Mouse (Mus musculus): Measurements from ENCODE around the gene Fjx1.

Gene Fjx1

DNA sequence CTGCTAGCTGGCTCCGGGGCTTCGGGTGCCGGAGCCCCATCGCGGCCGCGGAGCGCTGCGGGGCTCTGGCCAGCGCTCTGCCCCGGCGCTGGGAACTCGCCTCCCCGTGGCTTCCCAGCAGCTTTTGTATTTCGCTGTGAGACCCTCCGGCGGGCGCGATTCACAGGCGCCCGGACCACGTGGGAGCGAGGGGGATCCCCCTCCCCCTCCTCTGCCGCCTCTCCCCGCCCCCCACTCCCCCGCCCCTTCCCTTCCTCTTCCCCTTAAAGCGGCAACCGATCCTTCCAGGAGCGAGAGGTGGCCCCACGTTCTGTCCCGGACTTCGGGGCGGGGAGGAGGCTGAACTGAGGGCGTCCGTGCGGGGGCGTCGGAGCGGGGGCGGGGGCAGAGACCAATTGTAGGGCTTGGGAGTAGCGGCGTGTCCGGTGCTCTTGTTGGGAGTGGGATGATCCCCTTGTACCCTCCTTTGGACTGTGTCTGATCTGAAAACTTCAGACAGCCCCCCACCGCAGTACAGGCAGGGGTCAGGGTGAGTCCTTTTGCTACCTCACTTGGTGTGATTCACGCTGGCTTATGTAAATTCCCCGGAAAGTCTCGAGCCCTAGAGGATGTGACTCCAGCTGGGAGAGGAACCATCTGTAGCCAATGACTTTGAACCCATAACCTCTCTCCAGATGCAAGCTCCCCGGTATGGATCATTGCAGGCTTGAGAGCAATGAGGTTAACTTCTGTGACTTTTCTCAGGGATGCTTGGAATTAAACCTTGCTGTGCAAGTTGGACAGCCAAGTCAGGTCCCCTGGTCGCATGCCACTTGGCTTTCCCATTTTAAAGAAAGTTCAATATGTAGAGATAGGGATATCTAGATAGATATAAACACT lies at the start of gene Fjx1:
TSS of gene Fjx1 (minus strand) at position 829 of the 879 bp plus-strand sequence.
- peak; percentile 72 to 77 for DNase-seq

DNA sequence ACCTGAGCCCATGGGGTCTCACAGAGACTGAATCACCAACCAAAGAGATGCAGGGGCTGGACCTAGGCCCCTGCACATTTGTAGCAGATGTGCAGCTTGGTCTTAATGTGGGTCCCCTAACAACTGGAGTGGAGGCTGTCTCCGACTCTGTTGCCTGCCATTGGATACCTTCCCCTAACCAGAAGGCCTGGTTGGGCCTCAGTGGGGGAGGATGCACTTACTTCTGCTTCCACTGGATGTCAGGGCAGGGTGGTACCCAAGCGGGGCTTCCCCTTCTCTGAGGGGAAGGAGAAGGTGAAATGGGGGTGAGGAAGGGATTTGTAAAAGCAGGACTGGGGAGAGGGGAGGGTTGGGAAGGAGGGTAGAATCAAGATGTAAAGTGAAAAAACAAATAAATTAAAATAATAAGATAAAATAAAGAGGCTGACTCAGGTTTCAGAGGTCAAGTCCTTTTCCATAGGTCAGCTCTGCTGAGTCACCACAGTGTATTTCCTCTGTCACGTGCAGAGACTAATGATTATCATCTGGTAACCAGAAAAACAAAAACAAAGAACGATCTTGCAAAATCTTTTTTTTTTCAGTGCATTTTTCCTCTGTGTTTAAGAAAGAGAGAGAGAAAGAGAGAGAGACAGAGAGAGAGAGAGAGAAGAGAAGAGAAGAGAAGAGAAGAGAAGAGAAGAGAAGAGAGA lies 47.8 kb upstream of the Fjx1 start:
- DNase-seq = no peak

DNA sequence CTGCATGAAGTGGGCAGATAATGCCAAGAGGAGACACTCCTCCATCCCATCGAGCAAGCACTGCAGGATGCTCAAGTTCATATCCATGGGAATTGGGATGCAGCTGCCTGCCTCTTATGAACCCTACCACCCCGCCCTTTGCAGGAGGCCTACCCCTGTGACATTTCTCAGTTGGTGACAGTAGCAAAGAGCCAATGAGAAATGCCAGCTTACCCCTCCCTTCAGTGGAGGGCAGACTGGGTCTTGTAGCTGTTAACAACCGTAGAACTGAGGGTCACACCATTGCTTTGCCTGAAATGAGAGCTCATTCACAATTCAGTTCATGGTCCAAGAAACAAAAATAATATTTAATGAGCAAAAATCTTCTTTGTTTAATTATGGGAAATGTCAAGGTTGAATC lies 28.4 kb upstream of the Fjx1 start:
- DNase-seq = no peak

DNA sequence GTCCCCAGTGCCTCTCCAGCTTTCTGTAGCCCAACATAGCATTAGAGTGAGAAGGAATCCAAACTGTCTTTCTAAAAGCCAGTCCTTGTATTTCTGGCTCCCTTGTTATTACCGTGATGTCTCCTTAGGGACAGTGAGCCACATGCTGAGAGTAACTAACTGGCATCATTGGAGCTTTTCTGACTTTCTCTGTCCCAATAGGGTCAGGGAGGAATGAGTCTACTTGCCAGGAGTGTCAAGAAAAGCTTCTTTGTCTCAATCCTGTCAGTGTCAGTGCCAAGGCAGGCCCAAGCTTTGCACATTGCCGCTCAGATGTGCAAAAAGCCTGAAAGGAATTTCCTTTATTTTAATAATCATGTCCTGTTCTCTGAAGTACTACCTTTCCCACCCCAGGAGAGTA lies 23.8 kb upstream of the Fjx1 start:
- no peak for DNase-seq

DNA sequence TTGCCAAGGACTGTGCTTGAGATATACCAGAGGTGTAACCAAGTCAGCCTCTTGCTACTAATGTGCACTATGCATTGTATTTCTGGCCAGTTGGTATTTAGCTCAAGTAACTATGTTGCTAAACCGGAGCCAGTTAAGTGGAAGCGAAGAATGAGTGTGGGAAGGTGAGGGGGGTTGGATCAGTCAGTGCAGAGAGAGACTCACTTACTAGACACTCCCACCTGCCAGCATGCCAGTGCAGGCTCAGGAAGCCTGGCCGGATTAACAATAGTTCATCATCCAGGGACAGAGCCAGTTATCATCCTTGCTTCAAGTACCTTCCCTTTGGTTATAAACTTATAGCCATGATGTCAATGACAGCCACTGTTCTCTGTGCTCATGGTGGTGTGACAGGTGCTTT lies 16.3 kb upstream of the Fjx1 start:
- DNase-seq = no peak

DNA sequence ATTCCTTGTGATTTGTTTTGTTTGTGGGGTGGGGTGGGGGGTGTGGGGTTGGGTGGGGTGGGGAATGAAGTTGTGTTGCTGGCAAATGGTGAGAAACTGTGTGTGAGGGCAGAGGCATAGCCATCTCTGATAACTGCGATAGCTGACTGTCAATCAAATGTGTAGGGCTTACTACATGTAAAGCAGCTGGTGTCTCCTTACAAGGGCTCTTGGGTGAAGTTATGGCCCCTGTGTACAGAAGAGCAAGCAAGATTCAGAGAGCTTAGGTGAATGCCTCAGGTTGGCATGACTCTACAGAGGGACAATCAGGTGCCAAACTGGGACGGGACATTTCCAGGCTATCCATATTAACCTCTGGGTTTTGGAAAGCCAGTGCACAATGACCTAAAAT lies 12.0 kb upstream of the Fjx1 start:
- no peak for DNase-seq

DNA sequence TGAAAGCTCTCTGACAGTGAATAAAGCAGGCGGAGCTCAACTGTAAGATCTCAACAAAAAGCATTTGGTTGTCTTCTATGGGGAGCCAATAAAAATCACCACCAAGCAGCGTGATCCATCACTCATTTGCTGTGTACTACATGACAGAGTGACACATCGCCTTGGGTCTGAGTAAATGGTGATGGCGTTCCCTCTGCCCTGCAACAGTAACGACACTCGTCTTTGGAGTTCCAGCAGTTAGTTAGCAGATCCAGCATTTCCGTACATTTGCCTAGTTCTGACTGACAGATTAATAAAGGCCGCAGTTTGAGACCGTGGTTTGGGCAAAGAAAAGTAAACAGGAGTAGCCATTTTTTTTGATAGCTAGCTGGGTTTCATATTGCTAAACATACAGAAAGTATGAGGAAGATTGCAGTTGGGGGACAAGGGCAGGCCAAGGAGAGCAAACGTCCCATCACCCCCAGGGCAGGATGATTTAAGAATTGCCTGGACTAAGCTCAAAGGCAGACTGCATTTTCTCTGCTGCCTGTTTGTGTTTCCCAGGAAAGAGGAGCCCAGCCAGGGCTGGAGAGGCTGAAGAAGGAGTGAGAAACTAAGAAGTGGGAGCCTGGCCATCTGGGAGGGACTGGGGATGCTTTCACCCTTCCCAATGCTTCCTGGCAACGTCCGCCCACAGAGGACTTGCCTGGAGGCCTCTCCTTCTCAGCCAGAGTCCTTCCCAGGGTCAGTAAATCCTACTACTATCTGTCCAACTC lies 11.5 kb upstream of the Fjx1 start:
- DNase-seq = peak in 1 of 2 experiments; percentile 35

DNA sequence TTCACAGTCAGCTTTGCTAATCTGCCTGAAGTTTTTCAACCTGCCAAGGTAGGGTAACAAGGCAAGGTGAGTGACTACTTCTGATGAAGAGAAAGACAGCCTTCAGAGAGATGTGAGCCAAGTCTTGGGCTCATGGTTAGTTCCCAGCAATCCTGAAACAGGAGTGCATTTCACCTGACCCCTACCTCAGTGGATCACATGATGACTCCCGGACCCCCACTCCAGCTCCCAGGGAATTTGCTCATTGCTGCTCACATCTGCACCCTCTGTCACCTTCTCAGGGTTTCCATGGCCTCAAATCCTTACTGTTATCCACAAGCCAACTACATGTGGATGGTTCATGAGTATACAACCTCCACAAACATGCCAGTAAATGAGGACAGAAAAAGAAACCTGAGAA lies 9.2 kb upstream of the Fjx1 start:
- DNase-seq = no peak

DNA sequence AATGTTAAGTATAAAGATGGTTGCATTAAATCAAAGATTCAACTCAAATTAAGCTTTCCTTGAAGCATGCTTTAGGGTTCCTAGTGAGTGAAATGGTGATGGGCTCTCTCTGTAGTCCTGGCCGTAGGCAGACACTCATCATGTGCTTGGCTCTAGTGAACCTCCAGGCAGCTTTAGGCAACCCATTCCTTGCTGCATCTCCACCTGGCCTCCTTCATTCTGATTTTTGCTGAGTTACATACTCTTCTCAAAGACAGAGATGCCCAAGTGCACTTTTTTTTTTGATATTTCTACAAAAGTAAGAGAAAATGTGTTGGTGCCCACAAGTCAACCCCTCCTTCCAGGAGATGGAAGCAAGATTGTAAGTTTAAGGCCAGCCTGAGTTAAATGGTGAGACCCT lies 2.8 kb upstream of the Fjx1 start:
- DNase-seq = no peak

DNA sequence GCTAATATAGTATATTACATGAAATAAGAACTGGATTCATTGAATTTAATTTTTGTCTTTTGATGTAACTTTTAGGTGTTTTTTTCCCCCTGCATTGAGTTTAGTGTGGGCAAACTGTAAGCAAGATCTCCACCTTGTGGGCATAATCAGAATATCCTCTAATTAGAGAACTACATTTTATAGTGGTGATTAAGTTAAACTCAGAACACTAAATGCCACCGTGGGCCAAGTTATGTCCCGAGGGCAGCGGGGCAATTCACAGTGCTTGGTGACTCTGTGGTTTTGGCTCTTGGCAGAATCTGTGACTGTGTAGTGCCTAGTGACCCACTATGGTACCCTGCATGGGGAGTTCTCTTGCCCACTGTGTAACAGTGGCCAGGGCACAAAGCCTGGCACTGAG lies 1.1 kb upstream of the Fjx1 start:
- peak; percentile 18 to 23 for DNase-seq

DNA sequence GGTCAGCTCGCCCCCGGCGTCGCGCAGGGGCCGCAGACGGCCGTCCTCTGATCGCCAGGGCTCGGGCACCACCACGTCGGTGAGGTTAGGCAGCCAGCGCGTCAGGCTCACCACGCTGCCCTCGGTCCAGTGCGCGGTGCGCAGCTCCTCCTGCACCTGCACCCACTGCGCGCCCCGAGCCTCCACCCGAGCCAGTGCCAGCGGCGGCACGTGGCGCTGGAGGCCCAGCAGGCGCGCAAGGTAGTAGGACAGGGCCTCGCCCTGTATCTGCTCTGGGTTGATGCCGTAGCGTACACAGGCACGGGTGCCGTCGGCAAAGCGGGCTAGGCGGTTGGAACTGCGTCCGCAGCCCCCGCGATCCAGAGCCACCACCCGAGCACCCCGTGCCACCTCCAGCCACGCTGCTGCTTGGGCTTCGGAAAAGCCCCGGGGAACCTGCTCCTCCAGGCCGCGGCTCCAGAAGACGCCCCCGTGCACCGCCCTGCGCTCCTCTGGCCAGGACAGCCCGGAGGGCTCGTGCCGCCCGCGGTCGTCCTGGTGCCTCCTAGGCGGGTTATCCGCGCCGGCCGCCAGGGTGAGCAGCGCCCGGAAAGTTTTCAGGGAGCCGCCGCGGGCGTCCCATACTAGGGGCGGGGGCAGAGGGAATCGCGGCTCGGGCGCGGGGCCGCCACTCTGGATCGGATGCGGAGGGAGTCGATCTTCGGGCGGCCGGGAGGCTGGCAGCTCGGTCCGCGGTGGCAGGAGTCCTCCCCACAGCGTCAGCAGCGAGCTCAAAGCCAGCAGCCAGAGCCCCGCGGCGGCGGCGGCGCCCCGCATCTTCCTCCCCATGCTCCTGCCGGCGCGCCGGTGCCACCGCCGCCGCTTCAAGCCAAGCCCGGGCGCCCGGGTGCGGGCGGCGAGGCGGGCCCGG lies 1.3 kb downstream of the Fjx1 start:
- peak; percentile 68 to 72 for DNase-seq

DNA sequence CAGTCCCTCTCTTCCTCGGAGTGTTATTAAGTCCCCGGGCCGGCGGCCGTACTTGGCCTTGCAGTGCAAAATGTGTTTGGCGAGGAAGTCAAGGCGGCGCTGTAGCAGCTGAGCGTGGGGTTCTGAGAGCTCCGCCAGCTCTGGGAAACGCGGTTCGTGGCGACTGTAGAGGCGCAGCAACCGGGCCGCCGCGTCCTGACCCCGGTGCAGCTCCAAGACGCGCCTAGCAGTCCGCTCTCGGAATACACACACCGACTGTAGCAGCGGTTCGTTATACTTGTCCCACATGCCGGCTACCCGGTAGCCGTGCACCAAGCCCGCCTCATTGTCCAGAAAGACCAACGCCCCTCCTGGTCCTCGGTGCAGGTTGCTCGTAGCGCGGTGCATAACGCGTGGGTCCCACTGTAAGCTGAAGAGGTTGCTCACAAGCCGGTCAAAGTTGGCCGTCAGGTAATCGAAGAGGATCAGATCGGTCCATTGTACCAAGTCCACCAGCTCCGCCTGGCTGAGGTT lies 2.0 kb downstream of the Fjx1 start:
- DNase-seq = peak; percentile 81 to 85

DNA sequence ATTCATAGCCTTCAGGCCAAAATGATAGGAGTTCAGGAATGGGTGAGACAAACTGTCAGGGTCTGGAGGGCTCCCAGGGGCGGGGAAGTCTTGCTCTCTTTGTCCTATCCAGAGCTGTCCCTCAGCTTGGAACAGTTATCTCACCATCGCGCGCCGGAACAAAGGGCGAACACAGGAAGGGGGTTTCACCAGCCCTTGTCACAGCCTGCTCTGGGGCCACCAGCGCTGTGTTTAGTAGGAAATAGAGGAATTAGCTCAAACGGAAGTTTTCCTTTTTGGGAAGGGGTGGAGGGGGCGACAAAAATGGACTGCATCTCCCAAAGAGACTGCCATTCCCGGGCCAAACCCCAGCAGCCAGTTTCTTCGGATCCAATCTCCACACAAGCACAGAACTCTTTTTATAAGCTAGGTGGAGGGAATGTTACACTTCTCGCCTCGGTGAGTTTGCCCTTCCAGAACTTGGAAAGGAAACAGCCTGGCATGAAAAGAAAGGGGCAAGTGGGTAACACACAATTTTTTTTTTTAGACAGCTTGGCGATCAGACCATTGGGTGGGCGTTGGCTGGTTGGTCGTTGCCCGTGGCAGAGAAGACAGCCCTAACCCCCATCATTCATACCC lies 2.6 kb downstream of the Fjx1 start:
- peak; percentile 40 to 50 for DNase-seq

DNA sequence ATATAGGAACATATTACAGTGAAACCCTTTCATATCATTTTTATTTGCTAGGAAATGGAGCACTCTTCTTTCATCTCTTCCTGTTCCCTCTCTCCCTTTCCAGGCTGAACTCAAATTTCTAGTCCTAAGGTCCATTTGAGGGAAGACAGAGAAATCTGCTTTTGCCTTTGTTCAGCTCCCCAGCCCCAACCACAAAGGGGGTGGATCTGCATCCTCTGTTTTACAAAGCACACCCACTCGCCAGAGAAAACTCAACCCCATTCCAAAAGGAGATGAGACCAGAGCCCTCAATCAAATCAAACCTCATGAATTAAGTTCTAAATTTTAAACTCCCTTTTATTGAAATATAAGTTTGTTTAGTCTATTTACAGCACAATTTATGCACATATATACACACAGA lies 3.2 kb downstream of the Fjx1 start:
- no peak for DNase-seq

DNA sequence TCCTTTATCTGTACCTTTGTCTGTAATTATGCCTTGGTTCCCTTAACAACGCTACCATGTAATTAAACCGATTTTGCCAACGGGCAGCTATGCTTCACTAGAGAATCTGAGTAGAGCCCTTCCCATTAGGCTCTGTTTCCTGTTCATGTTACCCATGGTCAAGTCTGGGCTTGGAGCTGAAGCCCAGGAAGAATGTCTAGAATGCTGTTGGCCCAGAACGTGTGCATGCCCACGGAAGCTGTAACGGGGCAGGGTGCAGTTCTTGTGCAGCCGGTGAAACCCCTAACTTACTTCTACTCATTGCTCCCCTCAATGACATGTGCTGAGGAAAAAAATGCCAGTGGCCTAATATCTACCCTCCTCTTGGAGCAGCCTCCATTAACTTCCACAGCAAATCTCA lies 4.5 kb downstream of the Fjx1 start:
- DNase-seq = no peak

DNA sequence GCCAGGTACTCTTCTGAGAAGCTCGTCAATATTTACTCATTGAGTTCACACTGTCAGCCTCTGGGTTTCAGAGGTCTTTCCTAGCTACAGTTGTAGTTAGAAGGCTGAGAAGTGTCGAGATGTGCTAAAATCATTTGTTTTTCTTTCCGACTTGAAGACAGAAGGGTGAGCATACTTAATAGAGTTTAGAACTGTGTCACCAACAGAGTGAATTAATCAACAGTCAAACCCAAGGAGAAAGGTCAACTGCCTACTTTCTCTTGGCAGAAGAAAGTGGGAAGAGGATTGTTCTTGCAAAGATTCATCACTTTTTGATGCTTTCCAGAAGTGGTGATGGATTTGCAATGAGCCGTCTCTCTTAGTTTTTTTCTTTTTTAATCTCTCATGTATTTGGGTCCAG lies 5.4 kb downstream of the Fjx1 start:
- DNase-seq = no peak

DNA sequence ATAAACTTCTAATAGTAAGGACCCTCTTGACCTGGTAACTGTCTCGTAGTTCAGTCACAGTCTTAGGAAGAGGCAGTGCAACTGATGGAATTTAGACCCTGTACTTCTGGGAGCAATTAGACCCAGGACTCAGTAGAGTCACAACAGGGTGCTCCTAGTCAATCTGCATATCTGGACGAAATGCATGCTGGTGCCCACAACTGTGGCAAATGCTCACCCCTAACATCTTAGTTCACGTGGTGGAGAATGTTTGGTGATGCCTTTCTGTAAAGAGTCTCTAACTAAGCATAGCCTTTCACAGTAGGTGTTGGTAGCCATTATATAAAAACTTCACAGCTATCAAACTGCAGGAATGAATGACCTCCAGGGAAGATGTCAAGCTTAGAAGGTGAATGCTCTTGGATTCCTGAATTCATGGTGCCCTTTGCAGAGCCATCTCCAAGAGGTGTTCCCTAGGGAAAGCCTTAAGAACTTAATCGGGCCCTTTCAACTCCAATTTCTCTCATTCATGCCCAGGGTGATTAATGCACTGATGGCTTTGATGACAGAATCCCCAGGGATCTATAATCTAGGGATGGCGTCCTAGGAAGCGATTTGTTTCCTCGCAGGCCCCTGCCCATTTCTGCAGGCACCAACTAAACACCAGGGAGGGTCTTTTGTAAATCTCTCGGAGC lies 14.8 kb downstream of the Fjx1 start:
- no peak for DNase-seq

DNA sequence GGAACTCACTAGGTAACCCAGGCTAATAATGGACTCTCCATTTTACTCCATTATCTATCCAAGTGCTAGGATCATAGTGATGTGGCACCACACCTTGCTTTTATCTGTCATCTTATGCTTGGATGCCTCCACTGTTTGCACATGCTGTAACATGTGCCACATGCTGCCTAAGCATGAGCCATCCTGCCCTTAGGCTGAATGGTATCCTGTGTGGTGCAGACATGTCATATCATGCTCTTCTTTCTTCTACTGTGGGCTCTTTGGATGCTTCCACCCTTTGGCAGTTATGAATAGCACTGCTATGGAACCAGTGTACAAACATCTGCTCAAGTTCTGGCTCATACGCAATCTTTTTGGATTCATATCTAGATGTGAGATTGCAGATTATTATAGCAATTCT lies 18.4 kb downstream of the Fjx1 start:
- no peak for DNase-seq

DNA sequence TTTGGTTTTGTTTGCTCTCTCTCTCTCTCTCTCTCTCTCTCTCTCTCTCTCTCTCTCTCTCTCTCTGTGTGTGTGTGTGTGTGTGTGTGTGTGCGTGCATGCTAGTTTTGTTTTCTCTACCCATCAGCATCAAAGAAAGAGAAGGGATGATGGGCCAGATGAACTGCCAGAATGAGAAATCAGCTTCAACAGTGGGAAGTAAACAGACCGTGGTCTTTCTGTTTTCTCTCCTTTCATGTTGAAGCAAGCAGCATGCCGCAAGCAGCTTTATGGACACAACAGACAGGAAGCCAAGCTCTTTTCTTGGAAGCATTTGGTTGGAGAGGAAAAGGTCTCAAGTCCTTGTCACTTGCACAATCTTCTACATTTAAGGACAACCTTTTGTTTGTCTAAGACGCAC lies 21.2 kb downstream of the Fjx1 start:
- DNase-seq = no peak

DNA sequence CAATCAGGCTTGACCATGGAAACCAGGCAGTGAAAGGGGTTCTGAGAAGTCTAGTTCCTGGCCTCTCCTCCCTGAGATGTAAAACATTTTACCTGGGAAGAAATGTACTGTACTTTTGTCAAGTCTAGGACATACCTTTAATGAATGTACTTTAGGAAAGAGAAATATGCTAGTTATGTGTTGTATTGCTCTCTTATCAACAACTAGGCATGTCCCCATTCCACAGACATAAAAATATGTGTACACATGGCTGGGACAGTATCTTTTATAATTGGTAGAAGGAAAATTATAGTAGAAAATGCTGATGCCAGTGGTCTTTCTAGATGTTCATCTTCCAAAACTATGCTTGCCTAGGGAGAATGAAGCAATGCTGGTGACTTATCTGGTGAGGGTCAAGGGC lies 24.3 kb downstream of the Fjx1 start:
- DNase-seq = no peak

DNA sequence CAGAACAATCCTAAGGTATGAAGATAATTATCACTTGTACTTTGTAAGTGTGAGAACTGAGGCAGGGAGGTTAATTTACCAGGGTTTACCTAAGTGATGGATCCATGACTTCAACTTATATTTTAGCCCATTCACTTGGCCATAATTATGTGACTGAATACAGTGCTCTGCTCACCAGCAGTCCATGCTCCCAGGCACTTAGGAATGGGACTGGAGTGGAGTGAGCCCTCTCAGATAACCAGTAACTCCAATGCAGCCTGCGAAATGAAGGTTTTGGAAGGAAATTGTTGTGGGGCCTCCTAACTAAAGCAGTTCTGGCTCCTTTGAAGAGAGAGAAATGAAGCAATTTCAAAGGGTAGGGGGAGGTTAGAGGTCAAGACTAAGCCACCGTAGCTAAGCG lies 25.9 kb downstream of the Fjx1 start:
- no peak for DNase-seq

Data from cerebellum, postnatal 25 days (tissue).